Mouse (Mus musculus): Measurements from ENCODE around the gene Tmem101.

DNA sequence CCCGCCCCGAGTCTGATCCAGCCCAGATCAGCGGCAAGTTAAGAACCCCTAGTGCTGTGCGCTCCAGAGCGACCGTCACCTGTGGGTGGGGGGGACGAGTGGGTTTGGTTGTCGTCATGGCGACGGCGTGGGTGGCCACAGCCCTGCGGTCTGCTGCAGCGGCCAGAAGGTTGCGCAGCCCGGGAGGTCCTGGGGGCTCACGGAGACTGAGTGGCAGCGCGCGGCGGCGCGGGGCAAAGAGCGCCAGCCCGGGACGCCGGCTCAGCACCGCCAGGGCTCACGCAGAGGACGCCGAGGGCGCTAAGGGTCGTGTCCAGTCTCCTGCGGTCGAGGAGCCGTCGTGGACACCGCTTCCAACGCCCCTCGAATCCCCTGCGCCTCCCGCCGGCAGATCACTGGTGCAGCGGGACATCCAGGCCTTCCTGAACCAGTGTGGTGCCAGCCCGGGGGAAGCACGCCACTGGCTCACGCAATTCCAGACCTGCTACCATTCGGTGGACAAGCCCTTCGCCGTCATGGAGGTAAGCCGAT, 10.7 kb downstream of the Tmem101 start, which contains the start of gene Nags:
- TF ChIP-seq CTCF (IDR thresholded peaks at IDR 0.05; ENCODE audit: low read depth, low read length), result no peak
- peak; percentile 93 for TF ChIP-seq POLR2A (IDR thresholded peaks at IDR 0.05; ENCODE audit: extremely low read depth, insufficient read depth, low read length)

All from liver, adult 2 months (tissue).